Mouse (Mus musculus) heart, postnatal 14 days (tissue): ENCODE data around the gene Ago1. TPM values are rescaled to one million over a fixed set of nuclear protein-coding genes. Genes with fewer than 3 reads are reported as not detected.

ENCODE experiments used
- DNase-seq, 2 experiments: peaks; one replicate each; pipeline ENCODE4 v3.0.0; 2021 to 2022
- intact Hi-C: fragments of 180-260 bp; cut with DNase I; formaldehyde crosslinking; loops from one replicate; pipeline ENCODE4 v1.15.1; 2025
- total RNA-seq, 2 experiments: library from RNA; stranded (reverse); gene quantifications; 2 replicates each; pipeline ENCODE4 v1.2.3; 2021

Ago1 gene
- total RNA-seq, 2 experiments from 2014 or later = 15.0 to 15.6 TPM

DNA sequence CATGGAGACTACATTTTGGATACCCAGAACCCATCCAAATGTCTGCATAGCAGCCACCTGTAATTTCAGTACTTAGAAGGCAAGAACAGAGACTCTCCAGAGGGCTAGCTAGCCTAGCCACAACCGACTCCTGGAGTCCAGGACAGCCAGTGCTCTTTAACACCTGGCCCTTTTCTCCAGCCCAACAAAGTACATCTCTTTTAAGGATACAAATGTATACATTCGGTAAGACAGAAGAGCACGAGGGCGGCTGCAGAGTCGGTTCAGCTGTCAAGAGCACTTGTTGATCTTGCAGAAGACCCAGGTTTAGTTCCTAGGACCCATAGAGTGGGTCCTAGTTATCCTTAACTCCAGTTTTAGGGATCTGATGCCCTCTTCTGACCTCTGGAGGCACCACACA is 13.1 kb upstream of the Ago1 start:
- DNase-seq = no peak
- intact Hi-C loops = no loop called here

DNA sequence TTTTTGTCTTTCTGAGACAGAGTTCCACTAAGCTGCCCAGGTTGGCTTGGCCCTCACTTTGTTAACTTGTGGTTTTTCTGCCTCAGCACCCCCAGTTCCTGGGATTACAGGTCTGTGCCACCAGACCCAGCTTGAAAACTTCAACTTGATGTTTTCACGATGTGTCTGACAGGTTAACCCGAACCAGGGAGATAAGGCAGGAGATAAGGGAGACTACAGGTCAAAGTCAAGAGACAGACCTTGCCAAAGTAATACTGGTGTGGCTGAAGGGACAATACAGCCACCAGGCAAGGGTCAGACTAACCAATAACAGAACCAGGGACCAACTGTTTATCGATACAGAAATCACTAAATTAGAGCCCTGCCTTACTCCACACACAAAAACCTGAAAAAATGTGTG is 11.9 kb upstream of the Ago1 start:
- DNase-seq = no peak
- intact Hi-C loops = no loop called here

DNA sequence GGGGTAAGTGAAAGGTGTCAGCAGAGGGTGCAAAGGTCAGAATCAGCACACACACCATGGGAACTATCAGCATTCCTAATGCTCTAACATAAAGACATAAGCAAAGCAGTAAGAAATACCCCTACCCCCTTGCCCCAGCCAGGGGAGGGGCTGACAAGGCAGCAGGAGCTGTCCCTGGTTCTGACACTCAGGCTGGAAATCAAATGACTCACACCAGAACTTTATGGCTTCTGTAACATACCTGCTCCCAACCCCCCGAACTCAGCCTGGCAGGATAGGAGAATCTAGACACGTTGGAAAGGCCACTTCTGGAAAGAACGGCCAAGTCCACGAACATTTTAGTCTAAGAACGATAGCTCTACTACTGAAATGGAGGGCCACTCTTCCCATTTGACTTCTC is 4.6 kb upstream of the Ago1 start:
- no peak for DNase-seq
- intact Hi-C loops = no loop called here

DNA sequence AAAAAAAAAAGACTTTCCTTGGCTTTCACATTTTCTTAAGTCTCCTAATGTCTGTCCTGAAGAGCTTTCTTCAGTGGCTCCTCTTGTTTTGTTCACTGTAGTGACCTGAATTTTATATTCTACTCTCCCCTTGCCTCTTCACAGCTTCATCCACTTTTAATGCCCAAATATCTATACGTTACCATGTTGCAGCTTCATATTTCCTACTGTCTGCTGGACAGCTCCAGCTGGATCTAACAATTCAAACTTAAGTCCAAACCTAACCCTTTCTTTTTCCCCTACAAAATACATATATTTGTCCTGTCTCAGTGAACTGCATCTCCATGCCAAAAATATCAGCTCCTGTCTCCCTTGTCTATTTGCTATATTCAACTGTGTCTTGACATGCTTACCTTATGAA is 951 bp upstream of the Ago1 start:
- intact Hi-C loops = loop anchor here (2.0 kb wide), 1 partner anchor 39 kb away; no protein-coding TSS in a partner anchor
- no peak for DNase-seq

DNA sequence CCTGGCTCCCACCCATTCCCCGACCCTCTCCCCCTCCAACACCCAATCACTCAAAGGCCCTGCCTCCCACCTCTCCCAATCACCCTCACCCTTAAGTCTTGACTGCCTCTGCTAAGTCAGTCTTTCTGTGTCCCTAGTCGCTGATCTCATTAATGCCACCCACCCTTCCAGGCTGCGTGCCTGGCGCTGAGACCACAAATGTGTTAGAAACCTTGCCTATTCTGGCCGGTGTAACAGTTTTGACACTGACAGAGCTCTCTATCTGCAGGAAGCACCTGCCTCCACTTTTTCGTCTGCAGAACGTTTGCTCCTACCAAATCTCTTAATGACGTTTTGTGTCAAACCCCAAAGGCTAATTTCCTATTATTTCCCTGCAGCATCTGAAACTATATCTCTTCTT is 542 bp upstream of the Ago1 start:
- DNase-seq = no peak
- intact Hi-C loops = loop anchor here (2.0 kb wide), 1 partner anchor 38 kb away; no protein-coding TSS in a partner anchor

DNA sequence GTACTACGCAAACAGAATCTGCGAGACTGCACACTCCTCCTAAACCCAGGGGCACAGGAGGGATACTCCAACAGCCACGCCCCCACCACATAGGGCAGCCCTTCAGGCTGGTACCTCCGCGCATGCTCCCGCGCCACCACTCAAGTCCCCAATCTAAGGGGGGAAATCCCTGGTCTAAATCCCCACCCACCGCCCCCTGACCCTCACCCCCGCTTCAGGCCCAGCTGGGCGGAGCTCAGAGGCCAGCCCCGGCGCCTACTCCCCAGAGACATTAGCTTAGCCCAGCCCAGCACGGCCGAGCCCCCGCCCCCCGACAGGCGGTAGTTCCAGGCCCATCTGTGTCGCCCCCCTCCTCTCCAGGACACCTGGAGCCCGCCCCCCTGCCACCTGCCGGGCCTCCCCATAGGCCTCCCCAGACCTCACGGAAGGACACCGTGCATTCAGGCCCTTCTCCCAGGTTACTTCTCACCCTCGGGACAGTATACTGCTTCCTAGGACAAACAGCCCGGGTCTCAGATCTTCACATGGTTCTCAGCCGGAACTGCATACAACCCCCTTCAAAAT is 580 bp downstream of the Ago1 start:
- intact Hi-C loops = loop anchor here (2.0 kb wide), 1 partner anchor 37 kb away; no protein-coding TSS in a partner anchor
- peak; percentile 47 to 60 for DNase-seq

DNA sequence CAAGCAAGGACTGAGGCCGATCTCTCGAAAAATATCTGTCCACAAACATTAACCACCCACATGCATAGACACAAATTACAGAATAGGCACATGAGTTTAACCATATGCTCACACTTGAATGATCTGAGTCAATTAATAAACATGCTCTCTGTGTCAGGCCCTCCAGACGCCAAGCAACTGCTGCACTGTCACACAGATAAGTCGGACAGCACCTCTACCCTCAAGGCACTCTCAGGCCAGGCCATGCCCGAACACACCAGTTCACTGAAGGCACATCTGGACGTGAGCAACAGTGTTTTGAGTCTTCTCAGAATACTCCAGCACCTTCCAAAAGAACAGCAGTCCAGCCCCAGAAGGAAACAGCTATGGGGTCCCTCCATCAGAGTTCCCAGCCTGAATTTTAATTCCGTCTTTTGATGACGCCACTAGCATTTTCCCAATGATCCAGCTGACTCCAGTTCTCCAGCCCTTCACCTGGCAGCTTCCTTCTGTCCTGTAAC is 2.1 kb downstream of the Ago1 start:
- DNase-seq = no peak
- intact Hi-C loops = no loop called here

DNA sequence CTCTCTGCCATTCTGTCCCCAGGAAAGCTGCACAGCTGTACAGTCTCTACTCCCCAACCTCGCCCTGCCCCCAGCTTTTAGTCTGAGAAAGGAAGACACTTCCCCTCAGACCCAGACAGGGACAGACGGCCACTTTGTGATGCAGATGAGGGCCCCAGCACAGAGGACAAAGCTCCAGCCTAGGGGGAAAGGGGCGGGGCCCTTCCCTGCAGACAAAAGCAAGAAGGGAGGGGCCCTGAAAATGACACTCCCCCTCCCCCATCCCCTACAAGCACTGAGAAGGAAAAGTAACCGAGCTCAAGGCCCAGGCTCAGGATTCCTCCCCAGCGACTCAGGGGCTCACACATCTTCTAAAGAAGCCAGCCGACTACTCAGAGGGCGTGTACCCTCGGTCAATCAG is 2.5 kb downstream of the Ago1 start:
- DNase-seq = peak; percentile 16 to 20
- intact Hi-C loops = no loop called here

DNA sequence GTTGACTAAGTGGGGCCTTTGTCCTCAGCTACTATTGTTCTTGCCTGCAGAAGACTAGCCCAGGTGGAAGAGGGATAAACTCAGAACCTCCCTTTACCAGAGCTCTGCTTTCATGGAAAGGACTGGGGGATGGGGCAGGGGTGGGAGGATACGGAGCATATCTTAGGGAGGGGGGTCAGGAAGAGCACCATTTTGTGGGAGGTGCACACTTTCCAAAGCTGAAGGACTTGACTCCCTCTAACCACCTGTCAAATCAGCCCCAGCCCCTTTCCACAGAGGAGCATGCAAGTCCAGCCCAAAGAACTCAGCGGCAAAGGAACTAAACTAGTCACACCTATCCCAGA is 3.5 kb downstream of the Ago1 start:
- DNase-seq = no peak
- intact Hi-C loops = no loop called here

DNA sequence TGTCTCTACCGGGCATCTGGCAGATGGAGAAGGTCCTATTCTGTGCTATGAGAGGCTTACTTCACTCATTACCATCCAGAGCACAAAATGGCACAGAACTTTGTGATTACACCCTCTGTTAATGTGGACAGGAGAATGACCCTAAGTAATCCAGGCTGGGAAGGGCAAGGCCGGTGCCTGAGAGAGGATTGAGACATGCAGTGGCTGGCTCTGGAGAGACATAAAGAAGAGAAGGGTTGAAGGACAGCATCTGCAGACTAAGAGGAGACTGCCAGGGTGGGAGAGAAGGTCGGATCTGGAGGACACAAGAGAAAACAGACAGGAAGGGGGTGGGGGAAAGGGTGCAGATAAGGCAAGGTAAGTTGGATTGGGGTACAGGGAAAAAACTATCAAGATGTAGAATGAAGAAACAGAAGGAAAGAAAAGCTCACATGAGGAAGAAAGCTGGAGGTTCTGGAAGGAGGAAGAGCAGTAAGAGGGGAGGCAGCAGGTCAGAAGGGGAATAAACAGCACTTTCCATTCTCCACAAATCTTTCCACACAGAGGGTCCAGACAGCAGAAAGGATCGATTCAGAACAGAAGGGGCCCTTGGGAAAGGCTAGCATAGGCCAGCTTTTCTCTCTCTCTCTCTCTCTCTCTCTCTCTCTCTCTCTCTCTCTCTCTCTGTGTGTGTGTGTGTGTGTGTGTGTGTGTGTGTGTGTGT is 4.0 kb downstream of the Ago1 start:
- DNase-seq = no peak
- intact Hi-C loops = no loop called here

DNA sequence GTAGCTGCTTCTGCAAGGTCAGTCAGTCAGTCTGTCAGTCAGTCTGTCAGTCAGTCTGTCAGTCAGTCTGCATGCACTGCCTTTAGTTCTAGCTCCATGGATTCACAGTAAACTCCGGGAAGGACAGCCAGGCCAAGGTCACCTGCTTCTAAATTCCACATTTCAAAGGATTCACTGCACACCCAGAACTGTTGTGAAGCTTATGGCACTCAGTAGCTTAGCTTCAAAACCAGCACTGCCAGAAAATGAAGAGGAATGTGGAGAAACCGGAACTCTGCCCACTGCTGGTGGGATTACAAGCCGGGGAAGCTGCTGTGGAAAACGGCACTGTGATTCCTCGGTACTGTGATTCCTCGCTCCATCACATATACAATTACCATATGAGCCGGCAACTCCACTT is 12.9 kb downstream of the Ago1 start:
- intact Hi-C loops = no loop called here
- DNase-seq = no peak

DNA sequence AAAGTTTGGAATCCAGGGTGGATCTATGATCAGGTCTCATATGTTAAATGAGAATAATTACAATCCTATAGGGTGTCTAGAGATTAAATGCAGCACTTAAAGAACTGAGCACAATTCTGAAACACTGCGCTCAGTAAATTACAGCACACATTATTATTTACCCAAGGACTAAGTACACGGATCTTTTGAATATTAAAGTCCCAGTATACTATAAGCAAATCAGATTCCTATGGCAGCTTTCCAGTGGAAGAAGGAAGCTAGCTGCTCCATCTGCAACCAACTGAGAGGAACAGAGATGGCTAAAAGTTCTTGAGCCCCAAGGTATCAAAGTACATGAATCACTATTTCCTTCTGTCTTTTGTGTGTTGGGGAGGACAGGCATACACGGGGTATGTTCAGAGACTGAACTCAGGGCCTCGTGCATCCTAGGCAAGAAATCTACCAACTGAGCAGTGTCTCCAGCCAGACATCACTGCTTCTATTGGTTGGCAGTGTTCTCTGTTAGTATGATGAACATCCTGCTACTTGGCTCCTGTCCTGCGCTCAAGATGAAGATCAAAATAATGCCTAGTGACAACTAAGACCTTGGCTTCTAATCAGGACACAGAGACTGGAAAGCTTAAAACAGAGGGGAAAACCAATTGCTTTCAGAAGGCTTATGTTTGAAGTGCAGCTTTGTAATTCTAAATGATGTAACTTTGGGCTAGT is 13.7 kb downstream of the Ago1 start:
- intact Hi-C loops = no loop called here
- no peak for DNase-seq

DNA sequence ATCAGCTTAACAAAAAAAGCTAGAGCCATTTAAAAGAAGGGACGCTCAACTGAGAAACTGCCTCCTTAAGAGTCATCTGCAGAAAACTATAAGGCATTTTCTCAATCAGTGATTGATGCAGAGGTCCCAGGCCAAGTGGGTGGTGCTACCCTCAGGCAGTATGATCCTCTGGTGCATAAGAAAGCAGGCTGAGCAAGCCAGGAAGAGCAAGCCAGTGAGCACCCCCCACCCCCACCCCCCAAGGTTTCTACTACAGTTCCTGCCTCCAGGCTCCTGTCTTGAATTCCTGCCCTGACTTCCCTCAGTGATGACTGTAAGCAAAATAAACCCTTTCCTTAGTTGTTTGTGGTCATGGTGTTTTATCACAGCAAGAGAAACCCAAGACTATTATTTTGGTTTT is 18.1 kb downstream of the Ago1 start:
- DNase-seq = no peak
- intact Hi-C loops = no loop called here

DNA sequence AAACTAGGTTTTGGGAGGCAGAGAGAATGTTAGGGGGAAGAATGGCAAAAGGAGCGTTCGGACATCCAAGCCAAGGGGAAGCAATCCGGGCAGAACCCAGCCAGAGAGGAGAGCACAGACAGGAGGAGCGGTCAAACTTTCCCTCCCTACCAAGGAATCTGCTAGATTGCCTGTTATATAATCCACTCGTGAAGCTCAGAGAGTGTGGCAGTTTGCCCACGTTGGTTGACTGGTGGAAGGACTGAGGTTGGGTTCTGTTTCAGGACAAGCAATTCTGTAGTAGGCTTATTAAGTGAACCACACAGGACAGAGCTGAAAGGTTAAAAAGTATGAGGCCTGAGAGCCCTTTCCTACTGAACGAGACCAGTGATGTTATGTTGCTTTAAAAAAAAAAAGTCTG is 21.3 kb downstream of the Ago1 start:
- intact Hi-C loops = no loop called here
- DNase-seq = no peak

DNA sequence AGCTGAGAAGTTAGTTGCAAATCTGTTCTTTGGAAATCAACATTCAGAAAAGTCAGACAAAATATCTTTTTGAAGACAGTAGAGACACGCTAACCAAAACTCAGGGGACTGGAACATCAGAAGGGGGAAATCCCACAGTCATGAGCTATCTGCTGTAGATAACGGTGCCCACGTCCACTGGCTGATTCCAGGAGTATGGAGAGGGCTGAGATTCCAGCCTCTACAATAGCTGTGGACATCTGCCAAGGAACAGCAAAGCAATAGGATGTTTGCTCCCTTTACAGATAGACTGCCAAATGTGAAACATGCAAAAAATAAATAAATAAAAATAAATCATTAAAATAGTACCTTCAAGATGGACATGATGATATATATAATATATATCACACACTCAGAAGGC is 23.9 kb downstream of the Ago1 start:
- no peak for DNase-seq
- intact Hi-C loops = no loop called here

DNA sequence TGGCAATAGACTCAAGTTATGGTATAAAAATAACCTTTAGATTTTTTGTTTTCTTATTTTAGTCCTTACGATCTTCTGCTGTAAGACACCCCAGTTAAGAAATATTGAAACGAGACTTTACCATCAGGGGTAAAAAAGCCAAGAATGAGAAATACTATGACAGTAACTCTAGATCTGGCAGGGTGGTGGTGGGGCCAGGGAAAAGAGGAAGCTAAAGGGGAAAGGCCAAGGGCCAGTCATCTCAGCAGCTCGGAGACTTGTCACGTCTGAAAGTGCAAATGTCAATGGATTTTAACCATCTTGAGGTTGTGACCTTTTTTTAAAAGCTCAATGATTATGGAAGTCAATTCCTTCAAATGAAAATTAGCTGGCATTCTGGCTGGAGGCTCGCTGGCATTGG is 30.1 kb downstream of the Ago1 start:
- intact Hi-C loops = no loop called here

DNA sequence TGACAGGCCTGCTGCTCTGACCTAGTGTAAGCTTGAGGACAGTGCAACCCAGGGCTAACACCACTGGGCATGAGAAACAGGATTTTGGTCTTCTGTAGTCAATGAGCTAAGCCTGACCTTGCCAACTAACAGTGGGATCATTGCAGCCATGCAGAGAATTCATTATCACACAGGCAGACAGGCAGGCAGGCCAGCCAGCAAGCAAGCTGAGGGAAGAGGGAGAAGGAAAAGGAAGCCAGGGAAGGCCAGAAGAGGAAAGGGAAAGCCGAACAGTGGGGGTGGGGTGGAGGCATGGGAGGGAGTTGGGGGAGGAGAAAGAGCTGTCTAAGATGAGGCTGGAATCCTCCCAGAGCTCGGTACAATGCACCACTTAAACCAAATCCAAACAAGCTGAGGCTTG is 32.1 kb downstream of the Ago1 start:
- intact Hi-C loops = no loop called here
- no peak for DNase-seq

More for the DNA sequence above, 30.1 kb downstream of the Ago1 start:
- no peak for DNase-seq

DNA sequence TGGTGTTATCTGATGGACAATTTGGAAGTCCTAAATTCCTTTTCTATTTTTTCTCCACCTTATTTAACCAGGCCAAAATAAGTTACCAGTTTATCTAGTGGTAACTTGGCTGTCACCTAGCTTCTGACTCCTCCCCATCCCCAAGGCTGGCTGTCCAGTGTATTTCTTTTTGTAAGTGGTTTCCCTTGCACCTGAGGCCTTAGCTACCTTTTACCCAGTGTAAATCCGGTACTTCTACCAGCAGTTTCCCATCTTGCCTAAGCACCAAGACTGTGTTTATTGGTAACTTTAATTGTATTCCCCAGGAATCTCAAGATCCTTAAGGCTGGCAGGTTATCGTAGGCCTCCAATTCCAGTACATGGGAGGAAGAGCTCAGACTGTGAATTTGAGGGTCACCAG is 34.3 kb downstream of the Ago1 start:
- no peak for DNase-seq

DNA sequence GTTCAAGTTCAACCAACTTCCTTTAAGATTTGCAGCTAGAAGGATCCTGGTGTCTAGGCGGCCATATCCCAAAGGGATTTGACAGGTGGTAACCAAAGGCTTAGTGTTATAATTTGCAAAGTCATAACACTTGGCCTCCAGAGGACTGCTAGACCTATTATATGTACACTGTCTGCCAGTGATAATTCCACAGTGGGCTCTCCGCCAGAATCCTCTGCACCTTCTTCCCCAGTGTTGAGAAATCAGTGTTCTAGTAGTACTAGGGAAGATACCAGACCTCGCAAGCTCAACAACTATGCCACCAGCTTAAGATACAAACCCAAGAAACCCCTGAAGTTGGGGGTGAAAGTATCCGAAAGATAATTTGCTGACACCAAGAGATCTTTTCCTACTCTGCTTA is 35.2 kb downstream of the Ago1 start:
- no peak for DNase-seq
- intact Hi-C loops = no loop called here

More for the DNA sequence above, 34.3 kb downstream of the Ago1 start:
- intact Hi-C loops = no loop called here

DNA sequence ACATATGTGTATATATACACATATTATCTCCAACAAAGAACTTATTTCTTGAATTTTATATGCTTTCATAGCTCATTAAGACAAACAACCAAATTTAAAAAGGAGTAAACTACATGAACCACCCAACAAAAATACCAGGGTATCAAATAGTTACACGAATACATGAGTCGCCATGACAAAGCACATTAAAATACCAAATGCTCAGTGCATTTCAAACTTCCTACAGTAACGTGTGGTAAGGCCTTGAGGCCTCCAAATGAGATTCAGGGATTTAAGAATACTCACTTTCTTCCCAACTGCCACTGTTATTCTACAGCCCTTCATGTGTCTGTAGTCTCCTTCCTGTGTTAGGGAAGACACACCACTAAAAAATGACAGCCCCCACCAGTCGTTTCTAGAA is 36.6 kb downstream of the Ago1 start:
- intact Hi-C loops = loop anchor here (2.0 kb wide), 1 partner anchor 37 kb away; the partner anchor contains the start of gene Ago1

DNA sequence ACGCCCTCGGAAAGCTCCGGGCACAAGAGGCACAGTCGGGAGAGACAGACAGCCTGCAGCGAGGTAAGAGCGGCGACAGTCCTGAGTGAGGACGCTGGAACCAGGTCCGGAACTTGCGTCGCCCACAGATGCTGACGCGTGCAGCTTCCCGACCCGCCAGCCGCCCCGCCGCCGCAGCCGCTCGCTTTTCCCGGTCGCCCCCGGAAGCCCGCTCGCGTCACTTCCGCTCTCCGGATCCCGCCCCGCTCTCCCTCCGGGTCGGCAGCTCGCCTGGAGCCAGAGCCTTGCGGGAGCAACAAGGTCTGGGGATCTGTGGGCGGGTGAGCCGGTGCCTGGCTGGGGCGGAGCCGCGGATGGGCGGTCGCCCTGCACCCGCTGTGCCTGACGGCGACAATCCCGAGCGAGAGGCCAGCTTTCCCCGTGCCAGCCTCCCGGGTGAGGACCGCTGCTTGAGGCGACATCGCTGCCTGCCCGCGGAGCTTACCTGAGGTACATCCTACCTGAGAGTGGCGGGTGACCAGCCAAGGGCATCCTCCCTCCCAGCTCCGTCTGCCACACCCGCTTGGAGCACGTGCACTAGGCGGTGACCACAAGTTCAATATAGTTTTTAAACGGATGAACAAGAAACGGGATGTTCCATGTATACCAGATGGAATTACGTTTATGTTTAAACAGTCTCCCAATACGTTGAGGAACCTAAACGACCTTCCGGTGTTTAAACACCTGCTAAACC is 38.9 kb downstream of the Ago1 start, which contains the start of gene Ago3:
Gene Ago3, minus strand, starts transcription at position 210 of the 733 bp plus-strand sequence.
- DNase-seq = peak; percentile 97 to 98
- intact Hi-C loops = loop anchor here (2.0 kb wide), 1 partner anchor 39 kb away; the partner anchor contains the start of gene Ago1

More for the DNA sequence above, 36.6 kb downstream of the Ago1 start:
- DNase-seq = no peak
